Mouse (Mus musculus) layer of hippocampus, adult 9-10 months (tissue): ENCODE measurements around the gene Pmfbp1.
A peak's percentile ranks its signal among the peaks of the same experiment; 100 is the strongest.

ENCODE experiments used
- DNase-seq: peaks from one replicate; pipeline ENCODE4 v3.0.0; 2022; ENCODE audit warnings: low spot score

Pmfbp1 gene

GRCm38 (mm10) chr8:109499009-109499717 is 5.3 kb downstream of the Pmfbp1 start:
- no peak for DNase-seq

GRCm38 (mm10) chr8:109503566-109503965 is 9.7 kb downstream of the Pmfbp1 start:
- no peak for DNase-seq

- DNase-seq: no peak
These were observed 11.7 kb downstream of the Pmfbp1 start for GRCm38 (mm10) chr8:109505560-109505959.

- no peak for DNase-seq
These were observed 30.2 kb downstream of the Pmfbp1 start for GRCm38 (mm10) chr8:109524008-109524407.

GRCm38 (mm10) chr8:109535140-109535990 is 41.5 kb downstream of the Pmfbp1 start:
- no peak for DNase-seq

GRCm38 (mm10) chr8:109536703-109537102 is 42.9 kb downstream of the Pmfbp1 start:
- DNase-seq: peak; percentile 27

- DNase-seq: no peak
These were observed 48.3 kb downstream of the Pmfbp1 start for GRCm38 (mm10) chr8:109542165-109542564.

- DNase-seq: no peak
These were observed 49.1 kb downstream of the Pmfbp1 start for GRCm38 (mm10) chr8:109542748-109543519.

GRCm38 (mm10) chr8:109544049-109544448 is 50.2 kb downstream of the Pmfbp1 start:
- DNase-seq: no peak

- no peak for DNase-seq
These were observed 57.8 kb downstream of the Pmfbp1 start for GRCm38 (mm10) chr8:109551663-109552062.

GRCm38 (mm10) chr8:109563881-109564280 is 70.1 kb downstream of the Pmfbp1 start:
- DNase-seq: no peak

- no peak for DNase-seq
These were observed 70.9 kb downstream of the Pmfbp1 start for GRCm38 (mm10) chr8:109564766-109565165.

GRCm38 (mm10) chr8:109565498-109566333 is 71.9 kb downstream of the Pmfbp1 start, which contains the start of the genes Dhx38 and Txnl4b:
TSS of gene Dhx38 (minus strand) at chr8:109565861.
TSS of gene Txnl4b (plus strand) at chr8:109565892.
- peak; percentile 99 for DNase-seq

GRCm38 (mm10) chr8:109571139-109571538 is 77.3 kb downstream of the Pmfbp1 start:
- no peak for DNase-seq

- DNase-seq: no peak
These were observed 82.5 kb downstream of the Pmfbp1 start for GRCm38 (mm10) chr8:109576311-109576710.

GRCm38 (mm10) chr8:109578900-109579301 is 85.1 kb downstream of the Pmfbp1 start, which contains the start of gene Hp:
TSS of gene Hp (minus strand) at chr8:109579172.
- no peak for DNase-seq

- no peak for DNase-seq
These were observed 90.5 kb downstream of the Pmfbp1 start for GRCm38 (mm10) chr8:109584293-109584692.

GRCm38 (mm10) chr8:109584830-109585229 is 91.0 kb downstream of the Pmfbp1 start:
- DNase-seq: no peak

GRCm38 (mm10) chr8:109585652-109586051 is 91.8 kb downstream of the Pmfbp1 start:
- DNase-seq: no peak

- no peak for DNase-seq
These were observed 93.2 kb downstream of the Pmfbp1 start for GRCm38 (mm10) chr8:109586972-109587504.

GRCm38 (mm10) chr8:109590901-109591300 is 97.1 kb downstream of the Pmfbp1 start:
- DNase-seq: no peak
